Mouse (Mus musculus) intestine, embryonic 14.5 days (tissue): ENCODE measurements around the gene Rpl23. TPM values are rescaled to one million over a fixed set of nuclear protein-coding genes. Genes with fewer than 3 reads are reported as not detected.
"Not testable (repeated sequence)": the region's sequence is repeated elsewhere in the genome, so short reads cannot be mapped to it uniquely, and the experiment has no call there.

ENCODE experiments used
- ATAC-seq: fragments of 200-750 bp; cut with Nextera tagmentation; replicated peaks from 2 replicates; pipeline ENCODE4 v1.8.0; 2017; ENCODE audit warnings: low read depth, moderate number of reproducible peaks, moderate TSS enrichment, moderate library complexity; ENCODE audit not compliant: low FRiP score, low TSS enrichment
- DNase-seq: peaks from one replicate; pipeline ENCODE4 v3.0.0-alpha.2; 2018; ENCODE audit warnings: low spot score
- H3K27ac ChIP-seq: fragments of 300-500 bp; sonication (generic); 2 replicates; pipeline ENCODE4 v1.5.1; 2014; ENCODE audit warnings: low read depth, mild to moderate bottlenecking, control low read depth
- H3K27me3 ChIP-seq: fragments of 300-500 bp; sonication (generic); replicated peaks from 2 replicates; pipeline ENCODE4 v1.6.1; 2014; ENCODE audit warnings: low read length, control low read depth; ENCODE audit not compliant: control insufficient read depth, insufficient read depth
- H3K36me3 ChIP-seq: fragments of 300-500 bp; sonication (generic); 2 replicates; pipeline ENCODE4 v1.6.1; 2014; ENCODE audit warnings: low read length, control low read depth; ENCODE audit not compliant: control insufficient read depth, insufficient read depth
- H3K4me1 ChIP-seq: fragments of 300-500 bp; sonication (generic); replicated peaks from 2 replicates; pipeline ENCODE4 v1.6.1; 2014; ENCODE audit warnings: low read length, control low read depth, mixed read lengths; ENCODE audit not compliant: control insufficient read depth, insufficient read depth
- H3K4me2 ChIP-seq: fragments of 300-500 bp; sonication (generic); 2 replicates; pipeline ENCODE4 v1.6.1; 2014; ENCODE audit warnings: low read length
- H3K4me3 ChIP-seq: fragments of 300-500 bp; sonication (generic); 2 replicates; pipeline ENCODE4 v1.5.1; 2014; ENCODE audit warnings: low read depth, low read length, control low read depth, mixed read lengths
- H3K9ac ChIP-seq: fragments of 300-500 bp; sonication (generic); 2 replicates; pipeline ENCODE4 v1.6.1; 2014; ENCODE audit warnings: mild to moderate bottlenecking, low read length
- H3K9me3 ChIP-seq: fragments of 300-500 bp; sonication (generic); 2 replicates; pipeline ENCODE4 v1.6.1; 2016; ENCODE audit warnings: low read length, control low read depth; ENCODE audit not compliant: control insufficient read depth
- WGBS: fragments of 180-500 bp; shearing (Covaris S2); extraction: QIAGEN DNeasy Blood & Tissue Kit; methylation state at CpG from one replicate; pipeline ENCODE4 v1.1.7; 2014; 5-methylcytosine and 5-hydroxymethylcytosine counted together
- polyA plus RNA-seq: library from polyadenylated mRNA; unstranded; fragments of >200 nt; fragmentation: Nextera tagmentation; extraction: Ambion mirVana; gene quantifications from 2 replicates; pipeline ENCODE4 v1.2.1, GENCODE M21; 2014

Gene Rpl23
- polyA plus RNA-seq, 1 experiment from 2014 or later = 786 TPM

- ATAC-seq = no peak
- no peaks in the 10 kb centered on the region for H3K27me3 ChIP-seq
- 93% methylated on average over 5 of the region's 5 CpGs for WGBS
- H3K4me3 ChIP-seq = no peak overlapping the region
- H3K36me3 ChIP-seq = peaks cover 10% of the 10 kb centered on the region
- H3K4me2 ChIP-seq = no peak overlapping the region
- H3K27ac ChIP-seq = no peak overlapping the region
- H3K9me3 ChIP-seq = no peaks in the 10 kb centered on the region
- H3K9ac ChIP-seq = no peak overlapping the region
- DNase-seq = no peak
- peaks cover 18% of the 10 kb centered on the region for H3K4me1 ChIP-seq
These were observed 40.1 kb downstream of the Rpl23 start for GRCm38 (mm10) chr11:97742157-97742556.

- ATAC-seq = no peak
- no peak overlapping the region for H3K4me2 ChIP-seq
- no peaks in the 10 kb centered on the region for H3K9me3 ChIP-seq
These were observed 42.0 kb downstream of the Rpl23 start for GRCm38 (mm10) chr11:97740190-97740589.

DNA sequence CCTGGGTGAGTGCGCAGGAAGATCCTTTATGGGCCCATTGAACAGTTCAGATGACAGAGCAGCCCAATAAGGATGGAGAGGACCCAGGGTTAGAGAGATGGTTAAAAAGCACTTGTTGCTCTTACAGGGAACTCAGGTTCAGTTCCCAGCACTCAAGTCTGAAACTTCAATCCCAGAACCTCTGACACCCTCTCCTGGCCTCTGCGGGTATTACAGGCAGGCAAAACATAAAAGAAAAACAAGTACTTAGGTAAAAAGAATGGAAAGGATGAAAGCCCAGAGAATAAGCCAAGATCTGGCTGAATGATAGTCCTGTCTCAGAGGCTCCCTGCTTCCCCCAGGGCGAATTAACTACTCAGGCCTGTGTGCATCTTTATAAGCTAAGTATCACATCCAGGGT lies 43.1 kb downstream of the Rpl23 start:
- peaks cover 18% of the 10 kb centered on the region for H3K4me1 ChIP-seq
- H3K4me2 ChIP-seq = no peak overlapping the region
- ATAC-seq (no peak), DNase-seq (no peak)
- H3K27me3 ChIP-seq = no peaks in the 10 kb centered on the region
- no peak overlapping the region for H3K27ac ChIP-seq
- WGBS = 92% methylated on average over 3 of the region's 3 CpGs
- H3K9me3 ChIP-seq = no peaks in the 10 kb centered on the region
- H3K9ac ChIP-seq = no peak overlapping the region
- no peak overlapping the region for H3K4me3 ChIP-seq
- no peaks in the 10 kb centered on the region for H3K36me3 ChIP-seq

More at GRCm38 (mm10) chr11:97740190-97740589, 42.0 kb downstream of the Rpl23 start:
- Histone ChIP-seq H3K27me3 (no peaks in the 10 kb centered on the region), H3K36me3 (no peaks in the 10 kb centered on the region), H3K27ac (no peak overlapping the region), H3K4me1 (peaks cover 18% of the 10 kb centered on the region), H3K9ac (no peak overlapping the region), H3K4me3 (no peak overlapping the region)
- DNase-seq = no peak
- 50% methylated on average over 7 of the region's 7 CpGs for WGBS

GRCm38 (mm10) chr11:97738703-97739102 lies 43.5 kb downstream of the Rpl23 start:
- DNase-seq = no peak
- Histone ChIP-seq H3K27me3 (no peaks in the 10 kb centered on the region), H3K9ac (no peak overlapping the region), H3K9me3 (no peaks in the 10 kb centered on the region), H3K36me3 (no peaks in the 10 kb centered on the region), H3K27ac (no peak overlapping the region), H3K4me1 (peaks cover 20% of the 10 kb centered on the region), H3K4me2 (no peak overlapping the region), H3K4me3 (no peak overlapping the region)
- ATAC-seq = no peak
- WGBS = 65% methylated on average over 6 of the region's 6 CpGs

DNA sequence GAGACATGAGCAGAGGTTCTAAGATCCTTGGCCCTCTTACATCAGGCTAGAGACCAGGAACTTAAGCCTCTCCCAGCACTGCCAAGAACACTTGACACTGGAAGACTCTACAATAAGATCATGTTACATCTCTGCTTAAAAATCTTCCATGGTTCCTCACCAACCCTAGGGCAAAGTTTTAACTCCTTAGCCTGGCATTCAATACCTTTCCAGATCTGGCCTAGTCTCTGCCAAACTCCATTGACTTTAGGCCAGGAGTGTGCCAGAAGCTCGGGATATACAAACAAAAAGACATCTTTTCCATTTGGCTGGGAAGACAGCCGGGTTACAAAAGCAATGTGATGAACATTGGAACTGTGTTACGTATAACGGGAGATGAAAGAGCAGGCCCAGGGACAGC lies 44.6 kb downstream of the Rpl23 start:
- ATAC-seq (no peak), DNase-seq (no peak)
- Histone ChIP-seq H3K27me3 (no peaks in the 10 kb centered on the region), H3K36me3 (0 out of 2 replicates have a peak, but pooled peaks cover 4% of the 10 kb centered on the region), H3K4me3 (no peak overlapping the region), H3K9me3 (no peaks in the 10 kb centered on the region), H3K4me2 (no peak overlapping the region), H3K4me1 (0 out of 2 replicates have a peak, but pooled peaks cover 10% of the 10 kb centered on the region), H3K9ac (no peak overlapping the region), H3K27ac (no peak overlapping the region)
- 64% methylated on average over 4 of the region's 4 CpGs for WGBS

DNA sequence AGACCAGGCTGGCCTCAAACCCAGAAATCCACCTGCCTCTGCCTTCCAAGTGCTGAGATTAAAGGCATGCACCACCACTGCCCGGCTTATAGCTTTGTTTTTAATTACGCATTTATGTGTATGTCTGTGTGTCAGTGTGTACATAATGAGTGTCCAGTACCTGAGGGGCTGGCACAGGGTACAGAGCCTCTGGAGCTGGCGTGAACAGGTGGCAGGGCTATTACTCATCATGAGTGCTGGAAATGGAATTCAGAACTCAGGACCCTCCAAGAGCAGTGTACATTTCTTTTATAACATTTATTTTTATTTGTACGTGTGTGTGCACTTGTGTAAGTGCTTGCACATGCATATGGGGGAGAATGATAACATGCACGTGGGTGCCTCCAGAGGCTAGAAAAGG lies 45.6 kb downstream of the Rpl23 start:
- 0 out of 2 replicates have a peak, but pooled peaks cover 10% of the 10 kb centered on the region for H3K4me1 ChIP-seq
- H3K4me2 ChIP-seq = no peak overlapping the region
- WGBS = 92% methylated on average over 5 of the region's 5 CpGs
- DNase-seq (no peak), ATAC-seq (no peak; the same call in 1 of the 2 replicates)
- no peak overlapping the region for H3K9ac ChIP-seq
- no peaks in the 10 kb centered on the region for H3K9me3 ChIP-seq
- H3K27me3 ChIP-seq = no peaks in the 10 kb centered on the region
- peaks cover 12% of the 10 kb centered on the region for H3K36me3 ChIP-seq
- H3K27ac ChIP-seq = no peak overlapping the region
- no peak overlapping the region for H3K4me3 ChIP-seq

GRCm38 (mm10) chr11:97734810-97735209 lies 47.4 kb downstream of the Rpl23 start:
- H3K27ac ChIP-seq, H3K9ac ChIP-seq, DNase-seq, H3K4me2 ChIP-seq, ATAC-seq, H3K4me3 ChIP-seq, H3K9me3 ChIP-seq, H3K4me1 ChIP-seq, H3K27me3 ChIP-seq: not testable (repeated sequence)
- WGBS = 87% methylated on average over 5 of the region's 5 CpGs
- H3K36me3 ChIP-seq = peaks cover 28% of the 10 kb centered on the region

DNA sequence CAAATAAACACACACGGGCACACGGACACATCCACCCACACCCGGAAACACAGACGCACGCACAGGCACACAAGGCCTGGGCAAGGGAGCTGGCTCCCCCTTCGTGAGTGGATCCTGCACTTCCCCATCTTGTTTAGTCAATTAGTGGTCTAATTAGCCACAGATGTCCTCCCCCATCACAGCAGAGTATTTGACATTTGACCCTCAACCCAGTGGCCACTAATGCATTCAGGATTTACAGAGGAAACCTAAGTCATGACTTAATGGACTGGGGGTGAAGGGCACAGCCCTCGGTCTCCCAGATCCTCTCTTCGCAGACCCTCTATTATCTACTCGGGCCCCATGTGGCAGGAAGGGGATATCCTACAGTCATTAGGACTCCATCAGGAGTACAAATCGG lies 48.5 kb downstream of the Rpl23 start:
- DNase-seq = no peak
- Histone ChIP-seq H3K27ac (no peak overlapping the region), H3K9ac (no peak overlapping the region), H3K4me3 (no peak overlapping the region), H3K36me3 (peaks cover 37% of the 10 kb centered on the region), H3K4me2 (no peak overlapping the region), H3K4me1 (0 out of 2 replicates have a peak, but pooled peaks cover 3% of the 10 kb centered on the region), H3K27me3 (no peaks in the 10 kb centered on the region), H3K9me3 (no peaks in the 10 kb centered on the region)
- 30% methylated on average over 10 of the region's 10 CpGs for WGBS
- ATAC-seq = no peak

DNA sequence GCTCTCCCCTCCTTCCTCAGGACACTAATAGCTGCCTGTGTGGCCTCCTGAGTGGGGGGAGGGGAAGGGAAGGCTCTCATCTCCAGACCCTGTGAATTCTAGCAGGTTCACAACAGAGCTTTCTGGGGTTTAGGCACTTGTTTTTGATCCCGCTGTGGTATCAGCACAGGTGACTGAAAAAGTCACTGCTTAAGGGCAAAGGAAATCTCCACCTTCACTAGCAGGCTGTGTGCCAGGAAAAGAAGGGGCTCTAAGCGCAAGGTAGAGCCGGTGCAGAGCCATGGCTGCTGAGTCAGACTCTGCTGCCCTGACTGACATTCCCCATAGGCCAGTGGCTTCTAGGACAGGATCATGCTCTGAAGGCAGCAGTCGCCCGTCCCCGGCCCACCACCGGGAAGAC lies 53.5 kb downstream of the Rpl23 start:
- H3K9me3 ChIP-seq = no peaks in the 10 kb centered on the region
- 73% methylated on average over 7 of the region's 7 CpGs for WGBS
- H3K27ac ChIP-seq = no peak overlapping the region
- ATAC-seq (no peak), DNase-seq (no peak)
- no peak overlapping the region for H3K9ac ChIP-seq
- H3K4me1 ChIP-seq = no peaks in the 10 kb centered on the region
- H3K27me3 ChIP-seq = no peaks in the 10 kb centered on the region
- no peak overlapping the region for H3K4me3 ChIP-seq
- peaks cover 84% of the 10 kb centered on the region for H3K36me3 ChIP-seq
- H3K4me2 ChIP-seq = no peak overlapping the region
